Mouse (Mus musculus) natural killer cell, adult 2 months (primary cell): ENCODE measurements around the gene Smpd2.
A peak's percentile ranks its signal among the peaks of the same experiment; 100 is the strongest.

Experiments used
- DNase-seq, 2 experiments: peaks; one replicate each; pipeline ENCODE4 v3.0.0; 2022; ENCODE audit warnings: low spot score in 2 of 2

The Smpd2 gene

DNA sequence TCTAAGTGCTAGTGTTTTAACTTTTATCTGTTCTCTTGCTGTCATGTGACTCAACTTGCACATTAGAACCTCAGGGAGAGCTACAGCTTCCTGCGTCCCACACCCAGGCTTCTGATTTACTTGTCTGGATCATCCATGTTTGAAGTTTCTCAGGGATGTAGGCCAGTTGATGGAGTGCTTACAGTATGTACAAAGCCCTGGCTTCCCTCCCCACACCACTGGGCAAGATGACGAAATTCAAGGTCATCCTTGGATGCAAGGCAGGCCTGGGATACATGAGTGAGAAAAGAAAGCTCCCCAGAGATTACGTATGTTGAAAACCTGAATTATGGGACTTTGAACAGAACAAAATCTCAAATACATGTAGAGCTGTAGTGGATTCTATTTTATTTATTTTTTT is 37.4 kb downstream of the Smpd2 start:
- no peak for DNase-seq

DNA sequence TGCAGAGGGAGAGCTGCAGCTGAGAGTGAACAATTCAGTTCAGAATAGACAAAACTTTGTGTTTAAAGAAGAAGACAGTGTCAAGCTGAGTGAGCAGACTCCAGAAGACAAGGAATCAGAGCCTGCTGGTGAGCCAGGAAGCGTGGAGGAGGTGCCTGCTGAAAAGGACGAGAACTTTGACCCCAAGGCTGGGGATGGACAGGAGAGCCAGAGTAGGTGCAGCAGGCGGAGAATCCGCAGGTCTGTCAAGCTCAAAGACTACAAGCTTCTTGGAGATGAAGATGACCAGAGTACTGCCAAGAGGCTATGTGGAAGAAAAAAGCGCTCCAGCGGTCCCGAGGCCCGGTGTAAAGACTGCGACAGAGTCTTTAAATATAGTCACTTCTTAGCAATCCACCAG is 38.5 kb downstream of the Smpd2 start:
- DNase-seq = no peak

GRCm38 (mm10) chr10:41450780-41451522 is 39.2 kb downstream of the Smpd2 start:
- DNase-seq = no peak

DNA sequence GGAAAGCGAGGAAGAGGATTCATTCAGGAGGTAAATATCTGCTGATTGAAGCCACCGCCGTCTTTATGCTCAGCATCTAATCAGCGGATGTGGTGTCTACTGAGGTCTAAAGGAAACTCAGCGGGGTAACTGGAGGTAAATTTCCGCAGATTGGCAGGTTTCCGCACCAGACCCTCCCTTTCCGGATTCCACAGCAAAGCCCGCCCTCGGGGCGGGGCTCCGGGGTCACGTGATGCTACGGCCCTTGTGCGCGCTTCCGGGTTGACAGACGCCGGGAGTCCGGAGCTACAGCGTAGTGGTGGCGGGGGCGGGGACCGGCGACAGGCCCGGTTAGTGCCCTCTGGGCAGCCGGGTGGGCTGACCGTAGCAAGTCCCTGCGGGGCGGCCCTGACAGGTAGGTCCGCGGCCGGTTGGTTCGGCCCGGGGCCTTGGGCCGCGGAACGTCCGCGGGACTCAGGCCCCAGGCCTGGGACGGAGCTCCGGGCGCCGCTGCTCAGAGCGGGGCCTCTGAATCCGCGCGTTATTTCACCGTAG is 40.0 kb downstream of the Smpd2 start, which contains the start of gene Zbtb24:
Zbtb24 (plus strand) TSS at position 247 of the 534 bp plus-strand sequence.
- peak; percentile 96 to 97 for DNase-seq

- peak in 1 of 2 experiments; percentile 16 for DNase-seq
Measured at GRCm38 (mm10) chr10:41449684-41450083, 40.5 kb downstream of the Smpd2 start.

GRCm38 (mm10) chr10:41448216-41448615 is 42.0 kb downstream of the Smpd2 start:
- no peak for DNase-seq
